ENCODE assay signal across 9 mouse cellular contexts in genomic region chr6:36981646-36982045, GRCm38 (mm10).
A peak's percentile ranks its signal among the peaks of the same experiment; 100 is the strongest.
DNase-seq lines count a peak whose midpoint lies in the region; ATAC-seq and TF ChIP-seq lines count a peak whose summit lies in the region.
"Had no signal": no experiment of that assay in that cellular context is flagged by ENCODE, and none has a peak within 500 bp of the region (broad histone marks: within the 10 kb centered on the region; RNA-seq: fewer than 3 reads in every experiment).

No protein-coding gene starts in this region.

- no peak overlapping the region for H3K4me3 ChIP-seq in forebrain, postnatal 0 days (ENCODE audit: low read depth, low read length)
- no peak overlapping the region for H3K4me3 ChIP-seq in forebrain, embryonic 10.5 days
- no peak overlapping the region for H3K4me3 ChIP-seq in liver, embryonic 12.5 days
- H3K4me3 ChIP-seq: stomach, embryonic 15.5 days had no signal

- POLR2A ChIA-PET in Patski (lab: Charles Lee), result interaction anchor here (0.7 kb wide), 1 partner anchor 407 kb away, joined by 3 read pairs; no protein-coding TSS in a partner anchor

- no peaks in the 10 kb centered on the region for H3K27me3 ChIP-seq in forebrain, postnatal 0 days (ENCODE audit: insufficient read depth, low read length)
- no peaks in the 10 kb centered on the region for H3K27me3 ChIP-seq in forebrain, embryonic 10.5 days (ENCODE audit: poor library complexity, severe bottlenecking)
- no peaks in the 10 kb centered on the region for H3K27me3 ChIP-seq in Patski
- no peaks in the 10 kb centered on the region for H3K27me3 ChIP-seq in liver, embryonic 12.5 days (replicated peaks)
- H3K27me3 ChIP-seq: stomach, embryonic 15.5 days had no signal

- TF ChIP-seq CTCF in forebrain, postnatal 0 days (IDR thresholded peaks at IDR 0.05; ENCODE audit: low read depth), result no peak
- TF ChIP-seq CTCF in Patski (IDR thresholded peaks at IDR 0.05), result no peak

- ATAC-seq in forebrain, postnatal 0 days, result peak; percentile 50; the same call in 1 of the 2 replicates
- no peak for ATAC-seq in Patski
- no peak for ATAC-seq in monocyte, adult 5-6 weeks (replicated peaks; ENCODE audit: insufficient number of reproducible peaks, low FRiP score, low TSS enrichment, poor library complexity, severe bottlenecking)
- ATAC-seq in liver, embryonic 12.5 days, result no peak

- no peak overlapping the region for H3K9ac ChIP-seq in forebrain, postnatal 0 days
- no peak overlapping the region for H3K9ac ChIP-seq in liver, embryonic 12.5 days
- H3K9ac ChIP-seq: stomach, embryonic 15.5 days had no signal

- in situ Hi-C loops in Patski (cut with MboI; ENCODE audit: low pct_unique_long_range_greater_than_20kb), result no loop called here

- CTCF ChIA-PET in Patski (lab: Charles Lee), result no interaction called here

- peak; percentile 28 for DNase-seq in forebrain, postnatal 0 days
- no peak for DNase-seq in forebrain, embryonic 10.5 days (ENCODE audit: extremely low spot score, low spot score)
- peak; percentile 31 for DNase-seq in layer of hippocampus, adult 9-10 months (ENCODE audit: low spot score)
- DNase-seq in layer of hippocampus, adult 11-12 months (ENCODE audit: low spot score), result no peak
- DNase-seq in Patski (ENCODE audit: low read depth, low spot score), result peak; percentile 7
- peak; percentile 66 to 71 for DNase-seq in heart, postnatal 10 days

- H3K4me2 ChIP-seq in forebrain, postnatal 0 days (ENCODE audit: low read depth), result no peak overlapping the region
- H3K4me2 ChIP-seq in liver, embryonic 12.5 days, result no peak overlapping the region
- H3K4me2 ChIP-seq: stomach, embryonic 15.5 days had no signal

- no peaks in the 10 kb centered on the region; the same call in 1 of the 2 replicates for H3K36me3 ChIP-seq in forebrain, postnatal 0 days (ENCODE audit: insufficient read depth)
- no peaks in the 10 kb centered on the region for H3K36me3 ChIP-seq in forebrain, embryonic 10.5 days (replicated peaks)
- no peaks in the 10 kb centered on the region for H3K36me3 ChIP-seq in liver, embryonic 12.5 days
- H3K36me3 ChIP-seq: stomach, embryonic 15.5 days had no signal

- 46% methylated on average over 2 of the region's 2 CpGs for WGBS in forebrain, postnatal 0 days
- WGBS in forebrain, embryonic 10.5 days, result 95% methylated on average over 2 of the region's 2 CpGs
- WGBS in liver, embryonic 12.5 days (ENCODE audit: insufficient replicate concordance), result 73% methylated on average over 2 of the region's 2 CpGs

- intact Hi-C loops in heart, postnatal 10 days (cut with DNase I), result loop anchor here (5.0 kb wide), 1 partner anchor 51 kb away; no protein-coding TSS in a partner anchor

- no peaks in the 10 kb centered on the region for H3K4me1 ChIP-seq in forebrain, postnatal 0 days (ENCODE audit: insufficient read depth)
- H3K4me1 ChIP-seq in forebrain, embryonic 10.5 days, result no peaks in the 10 kb centered on the region
- H3K4me1 ChIP-seq in liver, embryonic 12.5 days, result no peaks in the 10 kb centered on the region
- H3K4me1 ChIP-seq: stomach, embryonic 15.5 days had no signal

- no peak overlapping the region for H3K27ac ChIP-seq in forebrain, postnatal 0 days (ENCODE audit: low read depth, low read length)
- H3K27ac ChIP-seq in forebrain, embryonic 10.5 days, result no peak overlapping the region
- H3K27ac ChIP-seq in liver, embryonic 12.5 days, result no peak overlapping the region
- H3K27ac ChIP-seq: stomach, embryonic 15.5 days had no signal

- no peaks in the 10 kb centered on the region for H3K9me3 ChIP-seq in forebrain, postnatal 0 days (ENCODE audit: low read length)
- no peaks in the 10 kb centered on the region for H3K9me3 ChIP-seq in forebrain, embryonic 10.5 days
- H3K9me3 ChIP-seq in liver, embryonic 12.5 days (replicated peaks), result no peaks in the 10 kb centered on the region
- H3K9me3 ChIP-seq: stomach, embryonic 15.5 days had no signal

Comparison
In these comparisons a context has a peak if more than half of its experiments do, and no peak if none do; other contexts are left out.
1. DNase-seq: peak in forebrain, postnatal 0 days (single experiment), layer of hippocampus, adult 9-10 months (single experiment), Patski (single experiment) and heart, postnatal 10 days (2 of 2); none in forebrain, embryonic 10.5 days (single experiment) and layer of hippocampus, adult 11-12 months (single experiment).